Mouse (Mus musculus) lung, postnatal 25 days (tissue): ENCODE results near the gene Postn.

ENCODE experiments used
- DNase-seq: peaks from one replicate; pipeline ENCODE4 v3.0.0; 2022; ENCODE audit warnings: low spot score

Gene Postn

DNA sequence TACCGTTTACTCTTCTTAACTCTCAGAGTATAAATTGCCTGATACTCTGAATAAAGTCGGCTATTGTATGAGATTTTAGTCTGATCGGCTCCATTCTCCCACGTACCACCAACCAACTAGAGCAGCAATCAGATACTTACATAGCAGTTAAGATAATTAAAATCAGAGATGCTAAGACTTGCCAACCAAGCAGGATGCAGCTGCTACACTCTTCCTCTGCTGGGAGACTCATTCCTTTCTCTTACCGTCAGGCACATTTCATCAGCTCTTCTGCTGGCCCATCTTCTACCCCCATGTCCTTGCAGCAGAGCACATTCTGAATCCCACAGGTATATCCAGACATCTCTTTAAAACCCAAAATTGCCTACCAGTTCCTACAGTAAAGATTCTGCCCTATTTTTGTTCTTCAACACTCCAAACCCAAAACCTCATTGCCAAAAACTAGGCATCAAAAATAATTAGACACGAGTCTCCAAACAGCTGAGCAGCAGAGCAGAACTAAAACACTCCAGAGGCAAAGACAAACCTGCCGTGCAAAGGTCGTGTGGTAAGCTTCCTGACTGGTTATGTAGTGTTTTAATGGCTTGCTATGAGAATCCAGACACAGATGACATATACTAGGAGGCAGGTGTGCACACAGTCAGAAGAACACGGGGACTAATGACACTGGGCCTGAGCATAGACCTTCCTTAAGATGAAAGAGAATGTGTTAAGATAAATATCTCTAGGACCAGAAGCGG is 59.5 kb downstream of the Postn start:
- no peak for DNase-seq

DNA sequence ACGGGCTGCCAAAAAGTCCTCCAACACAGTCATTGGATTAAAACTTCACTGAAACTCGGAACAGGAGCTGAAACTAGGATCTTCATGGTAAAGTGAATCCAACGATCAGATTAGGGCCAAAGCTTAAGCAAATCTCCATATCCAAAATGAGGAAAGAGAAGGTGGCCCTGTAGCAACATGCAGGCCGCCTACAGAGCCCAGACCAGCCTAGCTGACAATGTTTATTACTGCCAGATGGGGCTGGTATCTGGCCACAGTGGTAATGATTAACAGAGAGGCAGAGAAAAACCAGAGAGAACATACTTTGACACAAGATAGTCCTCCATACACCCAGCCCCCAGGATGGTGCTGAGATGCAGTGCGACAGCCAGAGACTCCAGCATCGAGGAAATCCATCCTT is 60.1 kb downstream of the Postn start:
- no peak for DNase-seq

DNA sequence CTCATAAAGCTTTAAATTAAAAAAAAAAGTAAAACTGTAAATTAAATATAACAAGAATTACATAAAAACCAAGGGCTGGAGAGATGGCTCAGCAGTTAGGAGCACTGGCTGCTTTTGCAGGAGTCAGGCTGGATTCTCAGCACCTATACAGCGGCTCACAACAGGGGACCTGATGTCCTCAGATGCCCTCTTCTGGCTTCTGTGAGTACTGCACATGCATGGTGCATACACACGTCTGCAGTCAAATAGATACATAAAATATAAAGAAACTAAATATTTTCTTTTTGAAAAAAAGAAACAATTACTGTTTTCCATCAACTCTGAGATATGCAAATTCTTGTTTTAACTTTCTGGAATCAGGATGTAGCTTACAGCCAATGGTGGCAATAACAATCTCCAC is 60.8 kb downstream of the Postn start:
- no peak for DNase-seq

DNA sequence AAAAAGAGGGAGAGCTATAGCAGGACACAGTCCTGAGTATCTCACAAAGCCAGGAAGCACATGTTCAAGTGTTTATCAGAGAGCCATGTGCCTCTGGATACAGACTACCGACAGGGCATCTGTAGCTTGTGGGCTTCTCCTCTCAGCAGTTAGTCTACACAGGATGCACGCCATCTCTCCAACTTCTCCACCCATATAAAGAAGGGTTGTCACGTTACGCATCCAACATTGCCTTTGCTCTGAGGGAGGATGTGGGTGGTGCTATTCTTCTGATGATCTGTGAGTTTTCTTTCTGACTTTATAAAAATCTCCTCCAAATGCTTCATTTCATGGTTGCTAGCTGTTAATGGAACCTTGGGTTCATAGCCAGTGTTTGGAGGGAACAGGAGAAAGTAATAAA is 63.2 kb downstream of the Postn start:
- DNase-seq: no peak

DNA sequence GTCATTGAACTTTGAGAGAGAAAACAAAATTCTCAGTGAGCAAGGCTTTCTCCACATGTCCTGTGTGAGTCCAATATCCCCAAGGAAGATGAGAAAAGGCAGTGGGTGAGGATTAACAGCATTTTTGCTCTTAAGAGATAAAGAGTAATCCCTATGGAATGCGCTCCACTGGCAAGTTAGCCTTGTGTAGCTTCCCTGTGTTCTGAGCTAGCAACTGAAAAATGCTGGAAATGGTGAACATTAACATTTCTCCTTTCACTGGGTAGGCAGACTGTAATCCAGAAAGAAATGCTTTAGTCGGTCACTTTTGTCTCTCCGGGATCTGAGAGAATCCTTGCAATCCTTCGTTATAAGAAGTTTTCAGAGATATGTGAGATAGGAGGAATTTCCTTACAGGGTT is 70.8 kb downstream of the Postn start:
- no peak for DNase-seq

DNA sequence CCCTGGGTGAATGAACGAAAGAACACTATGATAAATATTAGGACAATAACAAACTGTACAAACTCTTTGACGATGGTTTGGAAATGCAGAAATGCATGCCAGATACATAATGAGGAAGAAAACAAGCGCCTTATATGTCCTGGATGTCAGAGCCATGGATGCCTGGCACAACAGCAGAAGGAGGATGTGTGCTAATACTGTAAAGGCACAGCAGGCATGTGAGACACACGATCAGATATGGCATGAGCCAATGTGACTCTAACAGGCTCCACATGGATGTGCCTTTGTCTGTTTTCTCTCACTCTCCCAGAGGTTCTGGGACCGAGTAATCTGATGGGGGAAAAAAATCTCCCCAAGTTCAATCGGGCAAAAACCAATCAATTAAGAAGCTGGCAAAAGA is 71.3 kb downstream of the Postn start:
- DNase-seq: peak; percentile 3

DNA sequence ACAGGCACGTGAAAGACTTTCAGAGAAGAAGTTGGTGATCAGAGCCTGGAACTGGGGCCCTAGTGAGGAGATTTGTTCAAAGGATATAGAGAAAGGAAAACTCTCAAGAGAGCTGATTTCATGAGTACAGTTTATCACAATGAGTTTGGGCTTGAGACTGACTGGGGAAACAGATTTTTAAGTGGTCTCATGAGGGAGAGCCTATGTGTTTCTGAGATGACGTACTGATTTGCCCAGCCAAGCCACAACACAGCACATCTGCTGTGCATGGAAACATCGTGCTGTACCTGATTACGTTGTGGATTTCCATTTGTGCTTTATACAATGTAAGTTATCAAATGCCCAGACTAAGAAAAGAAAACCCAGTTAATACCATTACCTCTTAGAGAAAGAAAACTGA is 71.7 kb downstream of the Postn start:
- DNase-seq: no peak

DNA sequence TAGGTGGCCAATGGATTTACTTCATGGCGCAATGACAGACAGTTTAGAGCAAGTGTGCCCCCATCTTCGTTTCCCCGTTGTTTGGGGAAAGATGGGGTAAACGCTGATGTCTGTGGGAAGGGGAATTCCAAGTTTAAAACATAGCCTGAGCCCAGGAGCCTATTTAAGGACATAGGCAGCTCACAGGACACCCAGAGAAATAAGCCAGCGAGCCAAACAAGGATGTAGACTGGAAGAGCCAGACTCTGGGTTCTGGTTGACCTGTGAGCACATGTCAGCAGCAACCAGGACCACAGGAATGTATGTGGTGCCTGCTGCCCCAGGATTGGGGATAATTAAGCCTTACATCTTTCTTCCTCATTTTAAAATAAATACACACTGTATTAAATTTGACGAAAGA is 73.7 kb downstream of the Postn start:
- no peak for DNase-seq

DNA sequence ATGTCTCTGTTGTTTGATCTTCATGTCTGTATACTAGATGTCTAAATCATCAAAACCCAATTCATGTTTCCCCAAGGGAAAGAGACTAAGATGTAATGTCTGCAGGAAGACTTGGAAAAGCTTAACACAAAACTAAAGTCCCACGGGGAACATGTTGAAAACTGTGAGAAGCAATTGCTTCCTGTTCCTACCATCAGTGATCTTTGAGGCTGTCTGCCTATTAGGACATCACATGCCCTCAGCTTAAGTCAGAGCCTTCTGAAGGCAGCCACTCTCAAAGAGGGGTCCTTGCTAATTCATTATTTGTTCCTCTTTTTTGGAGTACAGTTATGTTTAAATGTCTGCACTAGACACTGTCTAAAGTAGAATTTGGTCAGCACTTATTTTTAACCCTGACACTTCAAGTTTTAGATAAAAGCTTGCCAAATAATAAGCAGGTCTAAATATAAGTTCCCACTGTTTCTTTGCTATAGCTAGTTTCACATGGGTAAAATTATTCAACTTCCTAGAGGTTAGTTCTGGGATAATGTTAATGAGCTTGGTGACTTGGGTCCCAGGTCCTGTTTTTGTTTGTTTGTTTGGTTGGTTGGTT is 75.6 kb downstream of the Postn start:
- peak; percentile 12 for DNase-seq
